Mouse (Mus musculus) urinary bladder, adult 2 months (tissue): ENCODE measurements around the gene Stat6. TPM values are rescaled to one million over a fixed set of nuclear protein-coding genes. Genes with fewer than 3 reads are reported as not detected.

Experiments
- DNase-seq: peaks from one replicate; pipeline ENCODE4 v3.0.0; 2022; ENCODE audit warnings: low spot score
- polyA plus RNA-seq: library from polyadenylated mRNA; depleted of rRNA; stranded (reverse); fragments of >200 nt; gene quantifications from 2 replicates; pipeline ENCODE4 v1.2.3, GENCODE M21; 2012

Gene Stat6
- polyA plus RNA-seq, 1 experiment: 78.1 TPM

DNA sequence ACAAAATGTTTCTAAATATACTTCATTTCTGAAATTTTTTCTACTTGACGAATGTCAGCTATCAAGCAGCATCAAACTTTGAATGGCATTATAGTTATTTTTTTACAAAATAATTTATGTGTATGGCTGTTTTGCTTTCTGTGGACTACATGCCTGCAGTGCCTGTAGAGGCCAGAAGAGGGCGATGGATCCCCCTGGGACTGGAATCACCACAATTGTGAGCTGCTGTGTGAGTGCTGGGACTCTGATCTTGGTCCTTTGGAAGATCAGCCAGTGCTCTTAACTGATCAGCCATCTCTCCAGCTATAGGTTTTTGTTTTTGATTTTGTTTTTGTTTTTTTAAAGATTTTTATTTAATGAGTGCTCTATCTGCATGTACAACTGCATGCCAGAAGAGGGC lies 28.5 kb downstream of the Stat6 start:
- no peak for DNase-seq

DNA sequence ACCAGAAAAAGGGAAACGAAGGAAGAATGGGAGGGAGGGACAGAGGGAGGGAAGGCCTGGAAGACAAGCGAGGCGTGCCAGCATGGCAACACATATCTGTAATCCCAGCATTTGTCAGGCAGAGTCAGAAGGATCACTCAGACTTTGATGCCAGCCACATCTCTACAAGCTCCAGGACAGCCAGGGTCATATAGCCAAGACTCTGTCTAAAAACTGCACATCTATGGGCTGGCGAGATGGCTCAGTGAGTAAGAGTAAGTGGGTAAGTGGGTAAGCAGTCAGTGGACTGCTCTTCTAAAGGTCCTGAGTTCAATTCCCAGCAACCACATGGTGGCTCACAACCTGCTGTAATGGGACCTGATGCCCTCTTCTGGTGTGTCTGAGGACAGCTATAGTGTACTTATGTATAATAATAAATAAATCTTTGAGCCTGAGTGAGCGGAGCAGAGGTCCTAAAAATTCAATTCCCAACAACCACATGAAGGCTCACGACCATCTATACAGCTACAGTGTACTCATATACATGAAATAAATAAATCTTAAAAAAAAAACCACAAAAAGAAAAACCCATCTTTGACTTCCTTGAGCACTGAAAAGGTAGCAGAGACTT lies 31.4 kb downstream of the Stat6 start:
- no peak for DNase-seq

DNA sequence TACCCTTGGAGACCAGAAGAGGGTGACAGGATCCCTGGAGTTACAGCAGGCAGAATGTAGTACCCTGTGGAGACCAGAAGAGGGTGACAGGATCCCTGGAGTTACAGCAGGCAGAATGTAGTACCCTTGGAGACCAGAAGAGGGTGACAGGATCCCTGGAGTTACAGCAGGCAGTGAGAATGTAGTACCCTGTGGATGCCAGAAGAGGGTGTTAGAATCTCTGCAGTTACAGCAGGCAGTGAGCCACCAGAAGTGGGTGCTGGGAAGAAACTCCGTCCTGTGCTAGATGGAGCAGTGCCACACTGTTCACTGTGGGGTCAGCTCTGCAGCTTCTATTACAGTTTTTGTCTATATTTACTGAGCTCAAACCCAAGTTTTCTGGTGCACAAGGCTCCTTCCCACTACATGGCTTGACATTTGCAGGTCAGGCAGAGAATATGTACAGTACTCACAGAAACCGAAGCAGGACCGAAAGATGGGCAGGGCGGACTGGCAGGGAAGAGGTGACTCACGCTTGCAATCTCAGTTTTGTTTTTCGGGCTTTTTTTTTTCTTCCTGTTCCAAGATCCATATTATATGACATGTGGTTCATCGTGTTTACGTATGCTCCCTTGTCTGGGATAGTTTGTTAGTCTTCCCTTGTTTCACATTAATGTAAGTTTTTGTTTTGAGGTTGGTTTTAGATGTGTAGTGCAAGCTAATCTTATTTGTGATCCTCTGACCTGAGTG lies 32.2 kb downstream of the Stat6 start:
- DNase-seq: no peak

DNA sequence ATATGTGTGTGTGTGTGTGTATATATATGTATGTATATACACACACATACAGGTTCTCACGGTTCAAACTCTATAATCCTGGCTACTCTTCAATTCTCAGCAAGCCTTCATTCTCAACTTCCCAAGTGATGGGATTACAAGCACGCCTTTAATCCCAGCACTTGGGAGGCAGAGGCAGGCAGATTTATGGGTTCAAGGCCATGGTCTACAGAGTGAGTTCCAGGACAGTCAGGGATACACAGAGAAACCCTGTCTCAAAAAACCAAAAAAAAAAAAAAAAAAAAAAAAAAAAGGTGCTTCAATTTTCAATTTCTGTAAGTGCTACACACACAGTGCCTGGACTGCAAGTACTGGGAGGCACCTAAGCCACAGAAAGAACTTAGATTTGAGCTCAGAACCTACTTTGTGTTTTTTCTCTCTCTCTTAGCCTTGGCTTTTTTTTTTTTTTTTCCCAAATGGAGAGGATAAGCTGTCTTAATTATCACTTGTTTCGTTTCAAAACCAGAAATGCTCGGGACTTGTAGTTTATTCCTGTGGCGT lies 33.1 kb downstream of the Stat6 start:
- DNase-seq: no peak

DNA sequence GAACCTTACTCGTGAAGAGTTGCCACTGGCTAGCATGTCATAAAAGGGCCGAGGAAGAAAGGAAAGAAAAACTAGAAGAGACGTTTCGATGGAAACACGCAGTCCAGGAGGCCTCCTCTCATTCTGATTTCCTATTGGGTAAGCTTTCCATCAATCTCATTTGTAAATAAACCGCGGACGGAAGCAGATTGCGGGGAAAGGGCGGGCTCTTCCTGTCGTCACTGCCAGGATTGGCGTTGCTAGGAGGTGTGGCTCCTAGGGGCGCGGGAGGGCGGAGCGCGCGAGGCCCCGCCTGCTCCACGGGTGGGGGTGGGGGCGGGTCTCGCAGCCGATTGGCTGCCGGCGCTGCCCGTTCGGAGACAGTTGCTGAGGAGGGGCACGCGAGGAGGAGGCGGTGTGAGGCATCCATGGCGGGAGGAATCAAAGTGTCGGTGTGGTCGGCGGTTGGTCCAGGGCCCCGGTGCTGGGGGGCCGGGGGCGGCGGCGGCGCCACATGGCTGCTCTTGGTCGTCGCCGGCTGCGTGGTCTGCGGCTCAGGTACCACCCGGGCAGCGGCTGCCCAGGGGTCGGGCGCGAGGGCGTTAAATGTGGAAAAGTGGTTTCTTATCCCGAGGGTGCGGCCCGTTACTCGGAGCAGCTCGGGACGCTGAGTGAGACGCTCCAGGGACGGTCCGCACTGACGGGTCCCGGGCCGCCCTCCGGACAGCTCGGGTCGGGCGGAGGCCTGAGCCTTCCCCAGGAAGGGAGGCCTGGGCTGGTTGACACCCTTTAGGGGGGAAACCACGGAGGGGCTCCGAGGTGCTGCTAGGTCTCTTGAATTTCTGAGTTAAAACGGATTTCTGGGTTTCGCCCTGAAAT lies 34.1 kb downstream of the Stat6 start:
- peak; percentile 71 for DNase-seq

DNA sequence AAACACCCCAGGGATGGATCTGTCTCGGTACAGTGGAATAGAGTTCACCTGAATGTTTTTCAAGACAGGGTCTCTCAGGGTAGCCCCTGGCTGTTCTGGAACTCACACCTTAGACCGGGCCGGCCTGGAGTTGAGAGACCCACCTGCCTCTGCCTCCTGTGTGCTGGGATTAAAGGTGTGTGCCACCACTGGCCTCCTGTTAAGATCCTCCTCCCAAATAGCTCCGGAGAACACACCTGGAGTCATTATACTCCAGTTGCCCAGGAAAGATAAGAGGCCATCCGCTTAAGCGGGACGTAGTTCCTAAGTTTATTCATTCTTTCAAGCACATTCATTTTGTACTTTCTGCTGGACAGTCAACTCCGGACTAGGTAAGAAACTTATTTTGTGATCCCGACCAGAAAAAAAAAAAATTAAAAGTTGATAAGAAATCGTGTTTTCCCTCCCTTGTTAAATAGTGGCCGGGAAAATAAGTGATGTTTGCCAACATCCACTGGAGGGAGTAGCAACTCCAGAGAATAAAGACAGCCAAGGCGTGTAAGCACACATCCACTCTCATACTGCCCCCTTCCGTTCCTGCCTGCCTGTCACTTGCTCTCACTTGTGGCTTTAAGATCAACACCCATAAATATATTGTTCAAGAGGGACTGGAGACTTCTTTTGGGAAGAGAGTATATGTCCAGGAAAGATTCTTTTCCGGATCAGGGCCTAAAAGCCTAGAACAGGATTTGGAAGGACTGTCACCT lies 35.0 kb downstream of the Stat6 start:
- no peak for DNase-seq

DNA sequence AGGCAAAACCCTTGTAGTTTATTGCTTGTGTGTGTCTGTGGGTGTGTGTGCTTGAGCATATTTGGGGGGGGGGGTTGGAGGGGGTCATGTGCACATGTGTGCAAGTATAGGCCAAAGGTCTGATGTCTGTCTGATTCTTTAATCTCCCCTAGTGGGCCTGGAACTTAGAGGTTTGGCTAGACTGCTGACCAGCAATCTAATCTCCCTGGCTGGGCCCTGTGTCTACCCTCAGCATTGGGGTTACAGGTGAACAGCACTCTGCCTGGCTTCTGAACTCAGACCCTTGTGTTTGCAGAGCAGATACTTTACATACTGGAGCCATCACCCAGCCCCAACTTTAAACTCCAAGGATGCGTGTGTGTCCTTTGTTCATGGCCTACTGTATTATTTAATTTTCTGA lies 36.4 kb downstream of the Stat6 start:
- DNase-seq: no peak

DNA sequence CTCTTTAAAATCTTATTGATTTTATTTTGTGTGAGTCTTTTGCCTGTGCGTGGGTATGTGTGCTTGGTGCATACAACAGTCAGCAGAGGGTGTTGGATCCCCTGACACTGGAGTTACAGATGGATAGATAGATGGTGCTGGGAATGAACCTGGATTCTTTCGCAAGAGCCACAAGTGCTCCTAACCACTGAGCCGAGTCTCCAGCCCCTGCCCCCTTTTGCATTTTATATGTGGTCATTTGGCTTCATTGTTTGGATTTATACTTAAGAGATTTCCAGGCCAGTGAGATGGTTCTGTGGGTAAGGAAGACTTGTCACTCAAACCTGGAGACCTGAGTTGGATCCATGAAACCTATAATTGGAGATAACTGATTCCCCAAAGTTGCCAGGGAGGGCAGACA lies 37.1 kb downstream of the Stat6 start:
- no peak for DNase-seq

DNA sequence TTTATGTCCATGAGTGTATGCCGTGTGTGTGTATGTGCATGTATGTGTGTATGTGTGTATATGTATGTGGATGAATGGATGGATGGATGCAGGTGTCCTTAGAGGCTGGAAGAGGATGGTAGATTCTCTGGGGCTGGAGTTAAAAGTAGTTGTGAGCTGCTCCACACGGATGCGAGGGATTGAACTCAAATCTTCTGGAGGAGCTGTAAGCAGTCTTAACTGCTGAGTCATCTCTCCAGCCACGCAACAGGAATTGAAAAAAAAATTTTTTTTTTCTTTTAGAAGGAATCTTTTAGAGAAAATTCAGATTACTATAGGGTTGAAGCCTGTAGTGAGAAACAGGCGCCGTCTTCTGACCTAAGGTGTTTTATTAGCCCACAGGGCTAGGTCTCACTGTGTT lies 40.1 kb downstream of the Stat6 start:
- DNase-seq: no peak

DNA sequence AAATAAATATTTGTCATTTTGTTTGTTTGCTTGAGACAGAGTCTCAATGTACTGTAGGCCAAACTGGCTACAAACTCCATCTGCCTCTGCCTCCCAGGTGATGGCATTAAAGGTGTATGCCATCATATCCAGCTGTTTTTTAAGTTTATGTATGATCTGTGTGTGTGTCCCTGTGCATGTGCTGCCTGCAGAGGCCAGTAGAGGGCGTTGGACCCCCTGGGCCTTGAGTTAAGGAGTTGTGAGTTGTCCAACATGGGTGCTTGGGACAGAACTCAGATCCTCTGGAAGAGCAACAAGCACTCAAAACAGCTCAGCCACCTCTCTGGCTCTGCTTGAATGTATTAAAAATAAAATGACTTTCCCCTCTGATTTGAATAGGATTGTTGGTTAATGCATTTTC lies 48.3 kb downstream of the Stat6 start:
- no peak for DNase-seq

DNA sequence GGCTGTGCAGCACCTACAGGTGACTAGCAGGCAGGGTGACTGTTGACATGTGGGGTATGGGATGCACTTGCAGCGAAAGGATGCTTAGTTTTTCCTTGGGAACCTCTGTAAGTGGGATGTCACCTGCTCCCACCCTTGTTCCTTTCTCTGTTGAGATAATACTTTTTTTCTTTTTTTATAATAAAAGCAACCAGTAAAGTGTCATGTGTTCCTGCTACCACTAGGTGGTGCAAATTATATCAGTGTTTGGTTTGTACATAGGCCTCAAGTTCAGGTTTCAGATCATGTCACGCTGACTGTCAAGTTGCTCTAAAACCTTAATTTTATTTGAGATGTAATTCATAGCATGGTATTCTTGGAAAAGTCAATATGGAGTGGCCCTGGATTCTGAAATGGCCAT lies 51.9 kb downstream of the Stat6 start:
- DNase-seq: no peak

DNA sequence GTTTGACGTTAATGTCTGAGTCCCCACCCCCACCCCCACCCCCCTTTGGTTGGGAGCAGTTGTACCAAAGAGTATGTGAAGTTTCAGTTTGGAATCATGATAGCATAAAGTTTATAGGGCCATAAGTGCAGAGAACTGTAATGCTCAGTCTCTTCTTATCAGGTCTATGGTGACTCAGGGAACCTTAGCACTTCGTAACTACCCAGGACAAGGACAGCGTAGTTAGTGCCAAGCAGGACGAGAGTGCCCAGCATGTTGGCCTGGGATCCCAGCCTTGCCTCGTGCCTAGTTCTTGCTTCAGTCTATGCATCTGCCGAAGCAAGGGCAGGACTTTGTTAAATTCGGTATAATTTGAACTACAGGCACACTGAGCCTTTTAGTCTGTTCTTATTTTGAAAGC lies 53.0 kb downstream of the Stat6 start:
- no peak for DNase-seq

DNA sequence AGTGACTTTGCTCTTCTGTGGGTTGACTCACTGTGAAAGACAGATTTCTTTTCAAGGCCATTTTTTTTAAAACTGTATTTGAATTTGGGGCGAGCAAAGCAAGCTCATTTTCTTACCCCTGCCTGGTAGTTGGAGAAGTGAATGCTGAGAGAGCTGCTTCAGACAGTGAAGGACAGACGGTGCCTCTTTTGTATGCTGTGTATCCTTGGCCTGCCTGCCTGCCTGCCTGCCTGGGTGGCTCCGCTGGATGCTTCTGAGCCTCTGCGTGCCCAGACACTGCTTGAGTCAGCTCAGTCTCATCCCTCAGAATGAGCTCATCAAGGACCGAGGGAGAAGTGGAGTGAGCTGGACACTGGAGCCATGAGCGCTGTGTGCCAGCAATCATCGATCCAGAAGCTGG lies 56.2 kb downstream of the Stat6 start:
- no peak for DNase-seq

DNA sequence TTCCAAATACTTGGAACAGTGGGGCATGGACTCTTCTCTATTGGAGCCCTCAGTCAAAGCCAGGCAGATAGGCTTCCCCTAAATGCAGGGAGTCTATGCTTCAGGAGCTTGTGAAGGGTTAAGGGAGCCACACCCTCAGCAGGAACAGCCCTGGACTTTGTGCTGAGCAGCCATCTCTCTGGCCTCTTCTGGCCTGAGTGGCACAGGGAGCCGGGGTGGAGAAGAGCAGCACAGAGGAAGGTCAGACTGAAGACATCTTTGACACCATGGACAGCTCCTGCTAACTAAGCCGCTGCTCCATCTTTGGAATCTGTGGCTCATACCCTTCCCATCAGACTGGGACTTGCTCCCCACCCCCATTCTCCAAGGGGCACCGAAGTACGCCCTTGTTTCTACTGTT lies 60.5 kb downstream of the Stat6 start:
- DNase-seq: no peak

DNA sequence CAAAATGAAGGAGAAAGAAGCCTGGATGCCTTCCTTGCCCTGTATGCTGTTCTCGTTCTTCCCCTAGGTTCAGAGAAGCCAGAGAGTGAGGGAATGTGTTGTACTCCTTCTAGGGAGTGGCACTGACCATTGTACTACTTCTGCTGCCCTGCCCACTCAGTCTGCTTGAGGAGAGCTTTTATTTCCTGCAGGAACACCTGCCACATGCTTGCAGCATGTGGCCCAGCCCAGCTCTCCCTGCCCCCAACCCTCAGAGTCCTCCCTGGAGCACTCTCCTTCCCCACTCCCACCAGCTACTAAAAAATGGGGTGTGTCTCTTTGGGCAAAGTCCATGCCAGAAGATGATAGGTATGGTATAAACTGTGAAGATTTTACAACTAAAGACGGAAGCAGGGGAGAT lies 61.5 kb downstream of the Stat6 start:
- DNase-seq: no peak

DNA sequence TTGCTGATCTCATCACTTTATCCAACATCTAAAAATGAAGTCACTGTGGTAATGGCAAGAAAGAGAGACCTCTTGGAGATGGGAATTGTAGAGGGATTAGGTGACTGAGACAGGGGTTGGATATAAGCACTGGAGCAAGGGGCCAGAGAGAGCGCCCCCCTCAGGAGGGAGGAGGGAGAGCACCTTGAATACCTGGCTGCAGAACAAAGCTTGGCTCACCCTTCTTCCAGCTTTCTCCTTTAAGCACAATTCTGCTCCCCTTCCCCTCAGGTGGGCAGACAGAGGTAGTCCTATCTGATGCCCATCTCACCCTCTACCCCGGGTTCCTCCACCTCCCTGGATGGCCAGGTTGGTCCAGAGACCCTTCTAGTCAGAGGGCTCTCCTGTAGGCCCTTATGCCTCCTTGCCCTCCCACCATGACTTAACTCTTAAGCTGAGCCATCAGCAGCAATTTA lies 62.0 kb downstream of the Stat6 start, which contains the start of gene Myo1a:
Gene Myo1a (plus strand): TSS at position 405 of the 455 bp plus-strand sequence.
- no peak for DNase-seq

DNA sequence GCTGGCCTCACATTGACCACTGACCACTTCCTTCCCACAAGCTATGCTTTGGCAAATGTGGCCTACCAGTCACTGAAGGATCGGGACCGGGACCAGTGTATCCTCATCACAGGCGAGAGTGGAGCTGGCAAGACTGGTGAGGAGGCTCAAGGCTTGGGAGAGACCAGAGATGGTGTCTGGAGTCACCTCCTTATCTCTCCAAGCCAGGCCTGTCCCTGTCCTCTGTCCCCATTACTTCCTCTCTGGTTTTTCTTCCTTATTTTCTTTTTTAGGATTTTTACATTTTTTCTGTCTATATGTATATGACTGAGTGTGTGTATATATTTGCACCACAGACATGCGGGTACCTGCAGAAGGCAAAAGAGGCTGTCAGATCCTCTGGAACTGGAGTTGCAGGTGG lies 63.0 kb downstream of the Stat6 start:
- no peak for DNase-seq

DNA sequence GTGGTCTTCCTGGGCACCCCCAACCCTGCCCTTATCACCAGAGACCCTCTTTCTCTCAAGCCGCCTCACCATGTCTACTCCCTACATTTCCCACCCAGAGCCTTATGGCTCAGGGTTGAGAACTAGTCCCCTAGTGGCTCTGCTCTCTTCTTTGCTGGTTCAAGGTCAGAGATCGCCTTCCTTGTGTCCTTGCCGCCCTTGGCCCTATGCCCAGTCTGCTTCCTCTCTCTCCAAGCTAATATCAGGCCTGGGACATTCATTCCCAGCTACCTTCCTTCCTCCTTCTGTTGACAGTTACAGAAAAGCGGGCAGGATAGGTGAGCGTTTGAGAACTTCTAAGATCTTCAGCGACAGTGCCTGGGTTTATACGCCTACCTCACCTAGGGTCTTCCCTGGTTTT lies 64.9 kb downstream of the Stat6 start:
- no peak for DNase-seq

DNA sequence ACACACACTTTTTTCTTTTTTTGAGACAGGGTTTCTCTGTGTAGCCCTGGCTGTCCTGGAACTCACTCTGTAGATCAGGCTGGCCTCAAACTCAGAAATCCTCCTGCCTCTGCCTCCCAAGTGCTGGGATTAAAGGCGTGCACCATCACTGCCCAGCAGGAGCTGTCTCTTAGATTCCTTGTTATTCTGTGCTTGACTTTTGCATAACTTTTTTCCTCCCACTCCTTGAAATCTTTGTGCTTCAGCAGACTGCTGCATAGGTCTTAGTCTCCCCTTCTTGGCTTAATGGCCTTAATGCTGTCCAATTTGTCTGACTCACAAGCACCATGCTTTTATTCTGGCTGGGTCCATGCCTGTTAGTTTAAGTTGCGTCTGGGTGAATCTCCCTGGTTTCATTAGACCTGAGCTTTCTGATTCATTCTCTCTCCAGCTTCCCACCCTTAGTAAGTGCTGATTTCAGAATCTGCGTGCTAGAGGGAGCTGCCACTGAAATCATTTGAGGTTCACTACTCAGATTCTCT lies 66.1 kb downstream of the Stat6 start:
- DNase-seq: no peak

DNA sequence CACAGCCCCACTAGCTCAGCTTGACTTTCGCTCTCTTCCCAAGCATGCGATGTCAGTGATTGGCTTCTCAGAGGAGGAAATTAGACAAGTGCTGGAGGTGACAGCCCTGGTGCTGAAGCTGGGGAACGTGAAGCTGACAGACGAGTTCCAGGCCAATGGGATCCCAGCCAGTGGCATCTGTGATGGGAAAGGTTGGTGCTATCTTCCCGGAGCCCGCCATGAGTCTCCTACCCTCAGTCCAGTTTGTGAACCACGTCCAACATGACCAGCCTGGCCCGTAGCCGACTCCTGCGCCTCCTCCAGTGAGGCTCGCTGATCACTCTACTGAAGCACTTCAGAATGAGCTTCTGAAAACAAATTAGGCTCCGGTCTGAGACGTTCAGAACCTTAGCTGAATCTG lies 67.5 kb downstream of the Stat6 start:
- no peak for DNase-seq
